In genomic region chr13:54383531-54383930, GRCm38 (mm10) we compare ENCODE assay signal across 12 mouse cellular contexts.
"Had no signal": no experiment of that assay in that cellular context is flagged by ENCODE, and none has a peak within 500 bp of the region (broad histone marks: within the 10 kb centered on the region; RNA-seq: fewer than 3 reads in every experiment).

No protein-coding gene starts in this region.

- H3K4me2 ChIP-seq: liver, embryonic 13.5 days; midbrain, embryonic 11.5 days had no signal

- H3K9ac ChIP-seq: liver, embryonic 13.5 days had no signal

- H3K9me3 ChIP-seq: liver, embryonic 13.5 days had no signal

- H3K4me1 ChIP-seq: liver, embryonic 13.5 days had no signal

- DNase-seq: kidney, postnatal 14 days; kidney, postnatal 4 days; layer of hippocampus, postnatal 36 days; liver, embryonic 13.5 days; lung, adult 2 months; lung, postnatal 14 days; lung, postnatal 4 days; midbrain, embryonic 14.5 days; thymus, adult 18-20 months; thymus, postnatal 36 days had no signal

- H3K36me3 ChIP-seq: liver, embryonic 13.5 days had no signal

- H3K4me3 ChIP-seq: left cerebral cortex, adult 2 months; liver, embryonic 13.5 days had no signal

- H3K27ac ChIP-seq: liver, embryonic 13.5 days had no signal

- H3K27me3 ChIP-seq: liver, embryonic 13.5 days had no signal
